Mouse (Mus musculus) stomach, postnatal 0 days (tissue): ENCODE results near the gene Lrwd1. TPM values are rescaled to one million over a fixed set of nuclear protein-coding genes. Genes with fewer than 3 reads are reported as not detected.

Source experiments
- ATAC-seq: fragments of 200-750 bp; cut with Nextera tagmentation; 2 replicates; pipeline ENCODE4 v1.8.0; 2017; ENCODE audit not compliant: low FRiP score, low TSS enrichment
- DNase-seq: peaks from one replicate; pipeline ENCODE4 v3.0.0-alpha.2; 2016; ENCODE audit warnings: low spot score
- H3K27ac ChIP-seq: fragments of 300-500 bp; sonication (generic); replicated peaks from 2 replicates; pipeline ENCODE4 v1.5.1; 2014; ENCODE audit warnings: mild to moderate bottlenecking, control low read depth
- H3K27me3 ChIP-seq: fragments of 300-500 bp; sonication (generic); 2 replicates; pipeline ENCODE4 v1.6.1; 2014; ENCODE audit warnings: low read length; ENCODE audit not compliant: control insufficient read depth, insufficient read depth
- H3K36me3 ChIP-seq: fragments of 300-500 bp; sonication (generic); 2 replicates; pipeline ENCODE4 v1.6.1; 2014; ENCODE audit warnings: low read length, mixed read lengths; ENCODE audit not compliant: control insufficient read depth, insufficient read depth
- H3K4me1 ChIP-seq: fragments of 300-500 bp; sonication (generic); replicated peaks from 2 replicates; pipeline ENCODE4 v1.6.1; 2014; ENCODE audit warnings: antibody characterized with exemption; ENCODE audit not compliant: control insufficient read depth, insufficient read depth
- H3K4me2 ChIP-seq: fragments of 300-500 bp; sonication (generic); replicated peaks from 2 replicates; pipeline ENCODE4 v1.6.1; 2014; ENCODE audit warnings: low read depth, mild to moderate bottlenecking, control low read depth, moderate library complexity
- H3K4me3 ChIP-seq: fragments of 300-500 bp; sonication (generic); 2 replicates; pipeline ENCODE4 v1.5.1; 2014; ENCODE audit warnings: low read depth, low read length, control low read depth
- H3K9ac ChIP-seq: fragments of 300-500 bp; sonication (generic); 2 replicates; pipeline ENCODE4 v1.6.1; 2014; ENCODE audit warnings: mild to moderate bottlenecking, low read length, control low read depth, mixed read lengths
- H3K9me3 ChIP-seq: fragments of 300-500 bp; sonication (generic); 2 replicates; pipeline ENCODE4 v1.6.1; 2016; ENCODE audit warnings: low read length; ENCODE audit not compliant: control insufficient read depth
- CTCF ChIP-seq: IDR thresholded peaks from 2 replicates; pipeline ENCODE4 v1.5.1; 2016; ENCODE audit warnings: antibody characterized with exemption, low read depth, mild to moderate bottlenecking, moderate library complexity
- EP300 ChIP-seq: optimal IDR thresholded peaks from 2 replicates; pipeline ENCODE3; 2016; ENCODE audit warnings: antibody characterized with exemption
- WGBS: fragments of 180-500 bp; shearing (Covaris S2); extraction: QIAGEN DNeasy Blood & Tissue Kit; methylation state at CpG from one replicate; pipeline ENCODE4 v1.1.7; 2014; 5-methylcytosine and 5-hydroxymethylcytosine counted together
- polyA plus RNA-seq: library from polyadenylated mRNA; unstranded; fragments of >200 nt; fragmentation: Nextera tagmentation; extraction: Ambion mirVana; gene quantifications from 2 replicates; pipeline ENCODE4 v1.2.1, GENCODE M21; 2015

Lrwd1 gene
- polyA plus RNA-seq: 8.5 and 9.2 TPM in 2 replicates

GRCm38 (mm10) chr5:136135571-136136291 is at the start of gene Lrwd1, which contains the start of gene Alkbh4:
Lrwd1 (minus strand) TSS chr5:136136074.
Alkbh4 (plus strand) TSS chr5:136136146.
- Histone ChIP-seq H3K4me2 (peak within 1 kb of the TSS; percentile 84), H3K4me1 (0 out of 2 replicates have a peak, but pooled peaks cover 3% of the 10 kb centered on the region), H3K4me3 (peak within 1 kb of the TSS; percentile 71), H3K27ac (peak within 1 kb of the TSS; percentile 76), H3K9ac (peak within 1 kb of the TSS; percentile 81), H3K36me3 (peaks cover 11% of the 10 kb centered on the region), H3K27me3 (no peaks in the 10 kb centered on the region), H3K9me3 (no peaks in the 10 kb centered on the region)
- WGBS: under 1% methylated on average over 60 of the region's 60 CpGs
- DNase-seq (peak; percentile 96), ATAC-seq (peak; percentile 93)
- TF ChIP-seq EP300 (no peak), CTCF (peak; percentile 87)

- Histone ChIP-seq H3K9me3 (no peaks in the 10 kb centered on the region), H3K4me3 (no peak overlapping the region), H3K4me2 (no peak overlapping the region), H3K27ac (no peak overlapping the region), H3K9ac (no peak overlapping the region), H3K36me3 (peaks cover 11% of the 10 kb centered on the region), H3K4me1 (no peaks in the 10 kb centered on the region), H3K27me3 (no peaks in the 10 kb centered on the region)
- TF ChIP-seq CTCF (peak; percentile 51), EP300 (no peak)
- DNase-seq: no peak
- ATAC-seq: no peak
- 80% methylated on average over 7 of the region's 7 CpGs for WGBS
These were observed 47.9 kb upstream of the Lrwd1 start for GRCm38 (mm10) chr5:136183766-136184165.

GRCm38 (mm10) chr5:136182830-136183229 is 47.0 kb upstream of the Lrwd1 start:
- 82% methylated on average over 4 of the region's 4 CpGs for WGBS
- Histone ChIP-seq H3K4me2 (no peak overlapping the region), H3K9me3 (no peaks in the 10 kb centered on the region), H3K4me1 (no peaks in the 10 kb centered on the region), H3K4me3 (no peak overlapping the region), H3K27me3 (no peaks in the 10 kb centered on the region), H3K9ac (no peak overlapping the region), H3K27ac (no peak overlapping the region), H3K36me3 (peaks cover 12% of the 10 kb centered on the region)
- no peak for ATAC-seq
- DNase-seq: no peak
- TF ChIP-seq EP300 (no peak), CTCF (no peak)

- Histone ChIP-seq H3K4me3 (no peak overlapping the region), H3K27ac (no peak overlapping the region), H3K4me2 (no peak overlapping the region), H3K4me1 (no peaks in the 10 kb centered on the region), H3K27me3 (no peaks in the 10 kb centered on the region), H3K36me3 (peaks cover 12% of the 10 kb centered on the region), H3K9me3 (no peaks in the 10 kb centered on the region), H3K9ac (no peak overlapping the region)
- no peak for TF ChIP-seq EP300
- TF ChIP-seq CTCF: no peak
- WGBS: 87% methylated on average over 6 of the region's 6 CpGs
- DNase-seq: no peak
- no peak for ATAC-seq
These were observed 46.2 kb upstream of the Lrwd1 start for GRCm38 (mm10) chr5:136182049-136182448.

DNA sequence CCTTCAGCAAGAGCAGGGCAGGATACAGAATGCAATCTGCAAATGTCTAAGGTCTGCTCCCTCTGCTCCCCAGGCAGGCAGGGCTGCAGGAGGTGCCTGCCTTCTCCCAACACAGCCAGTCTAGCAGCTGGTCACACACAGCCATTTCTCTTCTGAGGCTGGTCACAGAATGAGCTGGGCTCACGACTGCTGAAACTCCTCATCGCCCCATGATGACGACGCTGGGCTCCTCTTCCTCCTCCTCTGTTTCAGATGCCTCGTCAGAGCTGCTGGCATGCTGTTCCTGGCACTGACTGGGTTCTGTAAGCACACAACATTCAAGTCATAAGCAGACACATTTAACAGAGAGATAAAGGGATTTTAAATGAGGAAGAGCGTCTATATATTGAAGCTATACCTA is 45.3 kb upstream of the Lrwd1 start:
- H3K36me3 ChIP-seq: peaks cover 12% of the 10 kb centered on the region
- TF ChIP-seq CTCF: no peak
- TF ChIP-seq EP300: no peak

DNA sequence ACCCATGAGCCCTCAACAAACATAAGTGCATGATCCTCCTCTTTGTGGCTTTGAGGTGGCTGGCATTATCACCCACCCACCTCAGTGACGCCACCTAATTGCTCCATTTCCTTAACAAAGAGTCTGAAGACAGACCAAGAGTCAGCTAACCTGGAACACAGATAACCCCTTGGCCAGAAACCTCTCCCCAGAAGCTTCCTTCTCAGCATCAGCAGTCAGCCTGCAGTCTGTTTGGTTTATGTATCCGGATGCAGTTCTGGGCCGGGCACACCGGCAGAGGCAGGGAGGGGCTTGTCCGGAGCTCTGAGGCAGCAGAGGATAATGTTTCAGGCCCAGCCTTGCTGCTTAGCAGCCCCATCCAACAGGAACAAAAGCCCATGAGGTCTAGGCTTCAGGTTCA is 43.7 kb upstream of the Lrwd1 start:
- WGBS: 66% methylated on average over 5 of the region's 5 CpGs

More for the DNA sequence above, 45.3 kb upstream of the Lrwd1 start:
- no peaks in the 10 kb centered on the region for H3K27me3 ChIP-seq
- no peaks in the 10 kb centered on the region for H3K9me3 ChIP-seq
- no peak overlapping the region for H3K27ac ChIP-seq
- WGBS: 90% methylated on average over 6 of the region's 6 CpGs
- H3K9ac ChIP-seq: no peak overlapping the region
- H3K4me1 ChIP-seq: no peaks in the 10 kb centered on the region
- DNase-seq: no peak
- ATAC-seq: no peak
- no peak overlapping the region for H3K4me2 ChIP-seq
- H3K4me3 ChIP-seq: no peak overlapping the region

More for the DNA sequence above, 43.7 kb upstream of the Lrwd1 start:
- H3K9ac ChIP-seq: no peak overlapping the region
- no peak overlapping the region for H3K4me2 ChIP-seq
- TF ChIP-seq CTCF (no peak), EP300 (no peak)
- DNase-seq (no peak), ATAC-seq (no peak)
- H3K4me3 ChIP-seq: no peak overlapping the region
- no peaks in the 10 kb centered on the region for H3K4me1 ChIP-seq
- no peak overlapping the region for H3K27ac ChIP-seq
- H3K36me3 ChIP-seq: peaks cover 12% of the 10 kb centered on the region
- no peaks in the 10 kb centered on the region for H3K27me3 ChIP-seq
- no peaks in the 10 kb centered on the region for H3K9me3 ChIP-seq
